Mouse (Mus musculus) G1E-ER4 (cell line): ENCODE data around the gene Sowahb. TPM values are rescaled to one million over a fixed set of nuclear protein-coding genes. Genes with fewer than 3 reads are reported as not detected.

ENCODE experiments used
- GATA1 ChIP-seq: IDR thresholded peaks from one replicate; pipeline ENCODE4 v1.8.0; 2012; ENCODE audit warnings: low read length, inconsistent platforms
- polyA plus RNA-seq: library from polyadenylated mRNA; stranded (reverse); fragments of >175 nt; gene quantifications from 2 replicates; pipeline ENCODE4 v1.2.3, GENCODE M21; 2012

Sowahb gene
- polyA plus RNA-seq, 1 experiment: not detected

DNA sequence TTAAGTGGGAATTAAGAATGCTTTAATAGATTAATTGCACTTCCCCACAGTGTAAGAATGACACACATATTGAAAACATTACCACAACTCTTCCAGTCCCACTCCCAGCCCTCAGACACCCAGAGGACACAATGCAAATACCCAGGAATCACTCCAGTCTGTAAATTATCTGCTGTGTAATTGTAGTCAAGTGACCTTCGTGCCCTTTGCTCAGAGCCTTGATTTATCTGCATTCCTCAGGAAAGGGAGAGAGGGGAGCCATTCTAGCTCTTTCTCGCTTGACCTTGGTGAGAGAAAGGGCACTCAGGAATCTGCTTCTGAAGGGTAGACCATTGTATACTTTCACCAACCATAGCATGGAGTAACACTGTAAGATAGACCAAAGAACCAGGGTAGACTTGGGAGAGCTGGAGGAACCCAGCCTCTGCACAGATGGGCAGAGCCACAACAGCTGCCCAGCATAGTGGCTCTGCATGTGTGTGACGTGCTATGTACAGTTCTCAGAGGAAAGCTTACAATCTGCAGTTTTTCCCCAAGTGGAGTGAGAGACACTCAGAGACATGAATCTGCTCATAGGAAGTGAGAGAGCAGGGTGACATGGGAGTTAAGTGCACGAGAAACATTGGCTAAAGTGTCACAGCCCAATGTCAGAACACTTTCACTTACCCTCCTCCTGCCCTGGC, 18.2 kb downstream of the Sowahb start:
- no peak for TF ChIP-seq GATA1

DNA sequence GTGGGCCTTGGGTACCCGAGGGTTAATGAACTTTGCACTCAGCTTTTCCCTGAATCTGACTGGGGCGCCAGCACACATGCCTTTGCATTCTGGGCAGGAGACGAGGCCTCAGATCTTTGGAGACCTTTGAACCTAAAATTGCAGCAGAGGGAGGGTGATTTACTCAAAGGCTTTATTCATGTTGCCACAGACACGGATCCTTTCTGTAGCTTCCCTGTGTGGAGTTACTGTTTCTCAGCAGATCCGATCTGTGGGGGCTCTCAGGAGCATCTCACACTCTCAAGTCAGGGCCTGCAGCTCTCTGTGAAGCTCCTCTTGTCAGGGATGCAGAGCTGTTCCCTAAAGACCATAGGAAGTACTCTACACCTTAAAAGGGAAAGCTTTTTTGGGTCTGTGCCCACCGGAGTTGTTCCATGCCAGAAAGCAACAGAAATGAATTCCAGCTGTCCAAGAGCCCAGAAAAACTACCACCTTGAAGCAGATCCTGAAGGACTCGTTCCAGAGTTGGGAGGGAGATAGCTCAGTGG, 20.0 kb downstream of the Sowahb start:
- TF ChIP-seq GATA1: no peak

GRCm38 (mm10) chr5:93022126-93022797, 22.6 kb downstream of the Sowahb start:
- no peak for TF ChIP-seq GATA1

DNA sequence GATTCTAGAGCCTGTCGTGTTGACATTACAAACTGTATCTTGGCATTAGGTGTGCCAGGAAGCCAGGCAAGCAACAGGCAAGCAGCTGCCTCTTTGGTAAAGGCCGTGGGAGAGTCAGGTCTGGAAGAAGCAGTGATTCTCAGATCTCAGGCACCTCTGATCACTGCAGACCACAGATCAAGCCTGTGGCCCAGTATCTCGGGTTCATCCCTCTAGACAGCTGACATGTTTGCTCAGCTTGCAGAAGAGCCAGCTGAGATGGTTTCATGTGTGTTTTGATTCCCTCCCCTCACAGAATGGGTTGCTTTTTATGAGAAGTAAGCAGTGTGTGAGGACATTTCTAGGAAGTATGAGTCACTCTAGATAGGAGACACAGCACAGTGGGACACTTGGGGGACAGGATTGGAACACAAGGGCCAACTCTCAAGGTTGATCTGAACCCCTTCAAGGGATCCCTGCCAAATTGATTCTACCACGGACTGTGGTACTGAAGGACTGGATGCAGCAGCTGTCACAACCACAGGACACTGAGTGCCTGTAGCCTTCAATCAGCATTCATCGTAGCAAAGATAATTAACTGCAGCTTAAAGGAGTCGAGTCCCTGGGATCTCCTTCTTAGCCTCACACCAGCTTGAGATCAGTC, 24.7 kb downstream of the Sowahb start:
- no peak for TF ChIP-seq GATA1

GRCm38 (mm10) chr5:93017678-93018077, 27.1 kb downstream of the Sowahb start:
- no peak for TF ChIP-seq GATA1

DNA sequence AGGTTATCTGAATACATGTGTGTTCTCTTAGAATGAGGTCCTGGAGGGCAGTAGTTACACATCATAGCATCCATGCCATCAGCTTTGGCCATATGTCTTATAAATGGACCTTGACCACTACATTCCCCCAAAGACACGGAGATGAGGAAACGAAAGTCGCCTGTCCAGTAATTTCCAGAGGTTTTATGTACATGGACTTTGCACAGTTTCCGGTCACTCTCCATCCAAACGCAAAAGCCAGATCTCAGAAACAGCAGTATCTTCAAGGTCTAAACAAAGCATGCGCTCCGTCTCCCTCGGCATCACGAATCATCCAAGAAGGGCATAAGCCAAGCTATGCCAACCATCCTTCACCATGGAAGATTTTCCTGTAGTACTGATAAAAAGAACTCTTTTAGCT, 36.6 kb downstream of the Sowahb start:
- TF ChIP-seq GATA1: no peak

DNA sequence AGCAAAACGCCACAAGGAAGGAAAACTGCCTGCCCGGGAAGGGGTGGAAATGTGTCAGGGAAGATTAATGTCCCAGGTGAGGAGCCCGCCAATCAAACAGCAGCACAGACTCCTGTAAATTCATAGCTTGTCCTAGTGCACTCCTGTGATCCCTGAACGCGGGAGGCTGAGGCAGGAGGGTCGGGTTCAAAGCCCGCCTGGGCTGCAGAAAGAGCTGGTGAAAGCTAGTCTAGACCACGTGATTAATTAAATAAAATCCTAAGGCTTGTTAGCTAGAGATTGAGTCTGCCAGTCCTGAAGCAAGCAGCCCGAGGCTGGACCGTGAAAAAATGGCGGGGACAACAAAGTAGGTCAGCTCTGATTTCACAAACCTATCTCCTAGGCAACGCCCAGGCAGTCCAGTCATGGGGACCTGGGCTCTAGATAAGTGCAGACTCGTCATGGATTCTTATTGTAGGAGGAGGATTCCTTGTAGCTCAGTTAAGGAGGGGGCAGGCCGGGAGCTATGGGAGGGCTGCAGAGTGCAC, 38.9 kb downstream of the Sowahb start:
- no peak for TF ChIP-seq GATA1

GRCm38 (mm10) chr5:93005229-93005814, 39.5 kb downstream of the Sowahb start:
- TF ChIP-seq GATA1: no peak

DNA sequence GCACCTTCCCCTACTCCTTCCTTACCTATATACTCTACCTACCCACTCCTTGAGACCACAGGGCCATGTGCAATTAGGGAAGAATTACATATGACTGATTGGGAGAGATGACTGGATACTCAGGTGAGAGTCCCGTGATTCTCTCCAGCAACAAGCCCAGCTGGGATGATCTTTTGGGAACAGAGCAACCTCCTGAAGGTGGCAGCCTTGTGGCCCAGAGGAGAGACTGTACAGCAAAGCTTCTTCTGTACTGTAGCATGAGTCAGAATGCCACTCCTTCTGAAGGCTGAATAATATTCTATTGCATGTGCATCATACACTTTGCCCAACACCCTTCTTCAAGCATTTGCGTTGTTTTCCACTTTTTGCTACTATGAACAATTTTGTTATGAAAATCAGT, 42.2 kb downstream of the Sowahb start:
- no peak for TF ChIP-seq GATA1

GRCm38 (mm10) chr5:93000774-93001757, 43.8 kb downstream of the Sowahb start:
- no peak for TF ChIP-seq GATA1

DNA sequence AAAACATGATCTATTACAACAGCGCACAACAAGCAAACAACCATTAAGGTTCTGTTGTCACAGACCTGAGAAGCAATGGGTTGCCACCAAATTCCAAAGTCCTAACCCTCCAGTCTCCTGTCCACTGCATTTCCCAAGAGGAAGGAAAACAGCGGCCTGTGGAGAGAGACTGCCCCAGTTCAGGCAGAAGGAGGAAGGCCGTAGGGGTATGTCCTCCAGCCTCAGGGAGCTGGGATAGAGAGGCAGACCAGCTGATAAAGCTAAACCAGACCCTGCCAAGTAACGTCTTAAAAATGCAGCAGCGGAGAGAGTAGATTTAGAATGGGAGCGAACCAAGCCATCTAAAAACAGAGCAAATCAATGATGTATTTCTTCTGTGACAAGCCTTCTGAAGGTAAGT, 44.8 kb downstream of the Sowahb start:
- TF ChIP-seq GATA1: no peak

- no peak for TF ChIP-seq GATA1
Measured at GRCm38 (mm10) chr5:92998494-92999016, 46.3 kb downstream of the Sowahb start.

DNA sequence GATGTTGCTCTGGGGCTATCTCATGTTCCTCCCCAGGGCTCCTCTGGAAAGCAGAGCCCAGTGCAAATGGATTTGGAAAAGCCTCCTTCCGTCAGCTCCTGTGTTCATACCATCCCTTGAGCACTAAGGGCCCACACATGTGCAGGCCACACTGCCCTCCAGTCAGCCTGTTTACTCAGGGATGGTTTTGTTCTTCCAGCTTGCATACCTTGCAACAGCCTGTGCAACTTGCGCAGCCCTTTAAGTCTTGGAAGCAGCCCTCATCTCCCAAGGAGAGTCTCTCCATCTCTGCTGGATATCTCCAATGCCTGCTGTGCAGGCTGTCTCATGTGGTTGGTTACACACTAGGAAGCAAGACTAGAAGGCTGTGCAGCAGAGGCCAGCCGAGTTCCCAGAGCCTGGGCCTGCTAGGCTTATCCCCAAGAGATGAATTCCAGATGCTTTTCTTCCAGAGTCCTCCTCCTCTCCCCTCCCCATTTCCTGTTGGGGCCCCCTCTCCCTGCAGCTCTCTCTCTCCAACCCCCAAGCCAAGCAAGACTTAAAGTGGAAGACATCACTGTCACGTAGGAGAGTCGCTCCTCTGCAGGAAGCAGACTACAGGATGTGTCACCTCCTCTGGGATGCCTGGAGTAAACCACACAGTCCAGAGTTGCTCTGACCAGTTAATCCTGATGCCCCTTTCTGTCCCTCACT, 47.2 kb downstream of the Sowahb start:
- TF ChIP-seq GATA1: no peak

DNA sequence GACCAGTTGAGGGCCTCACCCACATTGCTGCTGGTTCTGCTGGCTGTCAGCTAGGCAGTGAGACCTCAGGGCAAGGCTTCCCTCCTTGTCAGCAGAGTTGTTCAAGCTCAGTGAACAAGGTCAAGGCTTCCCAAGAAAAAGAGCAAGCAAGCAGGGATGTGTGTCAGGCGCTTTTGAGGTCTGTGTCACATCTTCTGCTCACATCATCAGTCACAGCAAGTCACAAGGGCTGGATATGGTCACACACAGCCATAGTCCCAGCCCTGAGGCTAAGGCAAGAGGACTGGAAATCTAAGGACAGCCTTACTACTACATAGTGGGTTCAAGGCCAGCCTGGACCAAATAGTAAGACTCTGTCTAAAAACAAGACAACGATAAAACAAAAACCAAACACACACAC, 50.0 kb downstream of the Sowahb start:
- TF ChIP-seq GATA1: no peak
